Mouse (Mus musculus) heart, postnatal 10 days (tissue): ENCODE measurements around the gene Kcnma1. TPM values are rescaled to one million over a fixed set of nuclear protein-coding genes. Genes with fewer than 3 reads are reported as not detected.

Experiments used
- DNase-seq, 2 experiments: peaks; one replicate each; pipeline ENCODE4 v3.0.0; 2021
- intact Hi-C: fragments of 180-260 bp; cut with DNase I; formaldehyde crosslinking; loops from one replicate; pipeline ENCODE4 v1.15.1; 2025
- total RNA-seq, 2 experiments: library from RNA; stranded (reverse); gene quantifications; 2 replicates each; pipeline ENCODE4 v1.2.3; 2021

The Kcnma1 gene
- under 1 TPM; 0.41 to 0.87 TPM for total RNA-seq

DNA sequence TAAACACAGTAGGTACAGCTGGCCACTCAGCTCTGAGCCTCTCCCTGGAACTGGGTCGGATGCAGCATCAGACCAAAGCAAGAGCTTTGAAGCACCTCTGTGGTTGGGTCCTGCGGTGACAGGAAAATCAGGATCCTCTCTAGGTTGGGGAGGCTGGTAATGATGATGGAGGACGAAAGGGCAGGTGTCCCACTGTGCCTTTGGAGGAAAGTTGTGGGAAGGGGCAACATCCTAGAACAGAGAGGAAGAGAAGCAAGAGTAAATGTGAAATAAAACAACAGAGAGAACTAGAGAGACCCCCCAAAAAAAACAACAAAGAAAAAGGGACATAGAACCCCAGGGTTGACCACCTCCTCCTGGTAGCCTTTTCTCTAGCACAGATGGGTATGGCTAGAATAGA lies at the start of gene Kcnma1:
Gene Kcnma1 (minus strand): TSS at position 101 of the 400 bp plus-strand sequence.
- intact Hi-C loops: no loop called here
- no peak for DNase-seq

- peak in 1 of 2 experiments; percentile 9 for DNase-seq
- intact Hi-C loops: loop anchor here (2.0 kb wide), 1 partner anchor 269 kb away; no protein-coding TSS in a partner anchor
Measured at GRCm38 (mm10) chr14:24059747-24060146, 45.5 kb upstream of the Kcnma1 start.

GRCm38 (mm10) chr14:24059287-24059686 lies 45.0 kb upstream of the Kcnma1 start:
- intact Hi-C loops: loop anchor here (2.0 kb wide), 1 partner anchor 268 kb away; no protein-coding TSS in a partner anchor
- DNase-seq: no peak

- no peak for DNase-seq
- intact Hi-C loops: no loop called here
Measured at GRCm38 (mm10) chr14:24051821-24052220, 37.5 kb upstream of the Kcnma1 start.

DNA sequence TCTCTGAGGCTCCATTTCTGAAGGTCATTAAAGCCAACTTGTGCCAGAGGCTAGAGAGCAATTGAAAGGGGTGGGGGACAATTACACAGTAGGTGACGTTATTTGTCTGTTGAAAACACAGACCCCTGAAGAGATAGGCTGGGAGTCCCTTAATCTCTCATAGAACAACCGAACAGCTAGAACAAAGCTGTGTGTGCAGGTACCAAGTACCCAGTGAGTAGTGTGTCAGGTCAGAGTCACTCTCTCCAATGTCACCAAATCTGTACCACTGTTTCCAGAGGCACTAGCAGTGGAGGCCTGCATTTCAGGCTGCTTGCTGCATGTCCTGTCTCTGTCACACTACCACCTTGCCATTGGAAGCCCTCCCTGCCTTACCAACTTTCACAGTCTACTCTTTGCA lies 22.3 kb upstream of the Kcnma1 start:
- intact Hi-C loops: no loop called here
- no peak for DNase-seq

GRCm38 (mm10) chr14:24036208-24036535 lies 21.9 kb upstream of the Kcnma1 start:
- DNase-seq: no peak
- intact Hi-C loops: no loop called here

GRCm38 (mm10) chr14:24035486-24036207 lies 21.4 kb upstream of the Kcnma1 start:
- intact Hi-C loops: no loop called here
- DNase-seq: no peak

GRCm38 (mm10) chr14:24032876-24033389 lies 18.6 kb upstream of the Kcnma1 start:
- DNase-seq: no peak
- intact Hi-C loops: no loop called here

GRCm38 (mm10) chr14:24032201-24032600 lies 17.9 kb upstream of the Kcnma1 start:
- no peak for DNase-seq
- intact Hi-C loops: no loop called here

DNA sequence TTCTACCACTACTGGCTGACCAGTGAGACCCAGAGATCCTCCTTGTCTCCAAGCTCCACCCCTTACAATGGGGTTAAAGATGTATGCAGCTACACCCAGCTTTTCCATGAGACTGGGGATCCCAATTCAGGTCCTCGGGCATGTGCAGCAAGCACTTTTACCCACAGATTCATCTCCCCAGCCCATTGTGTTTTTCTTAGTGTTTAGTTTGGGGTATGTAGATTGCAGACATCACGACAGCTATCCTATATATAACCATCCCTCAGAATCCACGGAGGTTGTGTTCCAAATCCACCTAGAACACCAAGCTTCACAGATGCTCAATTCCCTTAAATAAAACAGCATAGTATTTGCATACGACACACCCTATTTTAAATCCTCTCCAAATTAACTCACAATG lies 6.4 kb upstream of the Kcnma1 start:
- intact Hi-C loops: no loop called here
- no peak for DNase-seq

- intact Hi-C loops: loop anchor here (5.0 kb wide), 1 partner anchor 328 kb away; no protein-coding TSS in a partner anchor
- DNase-seq: no peak
Measured at GRCm38 (mm10) chr14:24009978-24010377, 4.3 kb downstream of the Kcnma1 start.

DNA sequence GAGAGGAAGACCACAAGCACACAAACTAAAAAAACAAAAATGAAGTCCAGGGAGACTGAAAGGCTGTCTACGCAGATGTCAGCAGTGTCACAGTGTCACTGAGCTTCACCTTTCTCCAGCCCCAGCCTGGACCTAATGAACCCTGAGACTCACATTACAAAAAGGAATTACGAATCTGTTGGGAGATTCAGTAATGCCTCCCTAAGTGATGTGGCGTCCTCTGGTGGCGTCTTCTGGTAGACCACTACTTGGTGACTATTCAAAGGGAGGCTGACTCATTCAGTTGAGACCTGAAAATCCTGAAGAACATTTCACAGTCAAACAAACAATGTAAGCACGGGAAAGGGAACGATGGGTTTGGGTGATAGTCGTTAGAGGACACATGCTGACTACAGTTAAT lies 6.0 kb downstream of the Kcnma1 start:
- intact Hi-C loops: loop anchor here (1.0 to 5.0 kb wide), 3 partner anchors 217 to 425 kb away; no protein-coding TSS in a partner anchor
- DNase-seq: peak; percentile 79 to 88

- no peak for DNase-seq
- intact Hi-C loops: loop anchor here (5.0 kb wide), 1 partner anchor 324 kb away; no protein-coding TSS in a partner anchor
Measured at GRCm38 (mm10) chr14:24006276-24006675, 8.0 kb downstream of the Kcnma1 start.

DNA sequence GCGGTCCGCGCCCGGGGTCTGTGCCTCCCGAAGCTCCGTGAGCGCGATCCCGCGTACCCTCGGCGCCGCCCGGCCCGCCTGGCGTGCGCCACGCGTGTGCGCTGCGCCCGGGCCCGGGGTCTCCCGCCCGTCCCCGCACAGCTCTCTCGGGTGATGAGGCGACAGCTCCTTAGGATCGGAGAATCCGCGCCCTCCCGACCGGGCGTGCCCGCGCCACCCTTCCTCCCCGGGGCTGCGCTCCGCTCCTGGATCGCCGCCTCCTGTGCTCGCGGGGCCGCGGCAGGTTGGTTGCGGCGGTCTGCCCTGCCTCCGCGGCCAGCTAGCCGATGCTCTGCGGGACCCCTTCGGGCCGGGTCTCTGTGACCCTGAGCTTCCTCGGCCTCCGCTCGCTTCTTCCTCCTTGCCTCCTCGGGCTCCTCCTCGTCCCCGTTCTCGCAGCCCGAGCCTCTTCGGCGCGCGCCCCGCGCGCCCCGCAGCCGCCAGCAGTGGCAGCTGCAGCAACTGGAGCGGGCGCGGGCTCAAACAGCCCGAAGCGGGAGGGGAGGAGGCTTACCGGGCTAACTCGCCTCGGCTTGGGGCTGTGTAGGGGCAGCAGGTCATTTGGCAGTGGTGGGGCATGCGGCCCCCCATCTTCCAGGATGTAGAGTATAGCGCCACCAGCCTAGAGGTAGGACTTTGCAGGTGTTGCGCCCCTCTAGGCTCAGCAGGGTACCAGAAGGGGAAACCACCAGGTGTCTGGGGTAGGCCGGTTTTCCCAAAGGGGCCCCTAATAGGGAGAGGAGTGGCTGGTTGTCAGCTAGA lies 9.6 kb downstream of the Kcnma1 start:
- intact Hi-C loops: loop anchor here (1.0 to 5.0 kb wide), 2 partner anchors 213 to 322 kb away; no protein-coding TSS in a partner anchor
- DNase-seq: peak; percentile 13 to 18

DNA sequence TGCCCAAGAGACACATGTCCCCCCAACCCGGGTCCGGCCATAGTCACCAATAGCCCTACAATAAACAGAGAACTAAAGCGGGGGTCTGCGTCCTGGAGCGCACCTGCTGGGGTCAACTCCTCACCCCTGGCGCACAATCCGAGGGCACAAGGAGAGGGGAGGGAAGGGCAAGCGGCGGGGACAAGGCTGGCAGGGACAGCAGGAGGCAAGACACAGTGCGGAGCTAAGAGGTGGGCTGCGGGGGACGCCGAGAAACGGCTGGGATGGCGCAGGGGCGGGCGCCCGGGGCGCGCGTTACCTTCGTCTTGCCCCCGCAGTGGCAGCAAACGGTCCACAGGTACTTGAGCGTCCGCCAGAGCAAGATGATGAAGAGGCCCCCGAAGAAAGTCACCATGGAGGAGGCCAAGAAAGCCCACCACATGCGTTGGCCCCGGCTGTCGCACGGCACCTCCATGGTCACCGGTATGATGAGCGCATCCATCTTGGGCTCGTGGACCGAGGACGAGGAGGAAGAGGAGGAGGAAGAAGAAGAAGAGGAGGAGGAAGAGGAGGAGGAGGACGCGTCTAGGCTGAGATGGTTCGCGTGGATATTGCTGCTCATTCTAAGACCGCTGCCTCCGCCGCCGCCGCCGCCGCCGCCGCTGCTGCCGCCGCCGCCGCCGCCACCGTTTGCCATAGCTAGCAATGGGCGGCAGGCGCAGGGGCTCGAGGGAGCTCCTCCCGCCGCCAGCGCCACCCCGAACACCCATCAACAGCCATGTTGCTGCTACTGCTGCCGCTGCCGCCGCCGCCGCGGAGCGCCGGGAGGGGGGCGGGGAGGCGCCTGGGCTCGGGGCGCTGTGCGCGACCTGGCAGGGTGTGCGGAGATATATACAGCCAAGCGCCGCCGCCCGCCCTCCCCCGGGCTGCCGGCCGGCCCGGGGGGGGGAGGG lies 10.6 kb downstream of the Kcnma1 start:
- intact Hi-C loops: loop anchor here (1.0 kb wide), 1 partner anchor 212 kb away; no protein-coding TSS in a partner anchor
- DNase-seq: peak in 1 of 2 experiments; percentile 13

GRCm38 (mm10) chr14:24002647-24003046 lies 11.6 kb downstream of the Kcnma1 start:
- no peak for DNase-seq
- intact Hi-C loops: no loop called here

GRCm38 (mm10) chr14:23997912-23998311 lies 16.4 kb downstream of the Kcnma1 start:
- DNase-seq: no peak
- intact Hi-C loops: no loop called here

- no peak for DNase-seq
- intact Hi-C loops: no loop called here
Measured at GRCm38 (mm10) chr14:23995831-23996230, 18.5 kb downstream of the Kcnma1 start.

DNA sequence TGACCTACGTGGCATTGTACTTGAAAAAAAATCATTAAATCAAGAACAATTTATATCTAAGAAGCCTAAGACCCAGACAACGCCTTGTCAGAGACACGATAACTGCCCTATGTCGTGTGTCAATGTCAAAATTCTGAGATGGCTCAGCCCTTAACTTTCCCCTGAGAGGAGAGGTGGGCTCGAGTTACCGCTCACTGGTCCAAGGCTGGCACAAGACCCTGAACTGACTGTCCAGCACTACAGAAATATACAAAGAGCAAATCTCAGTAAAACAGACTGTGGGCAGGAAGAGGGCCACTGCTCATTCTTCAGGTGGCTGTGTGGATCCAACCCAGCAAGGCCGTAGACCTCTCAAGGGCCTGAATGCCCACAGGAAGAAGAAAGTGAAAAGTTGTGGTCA lies 23.4 kb downstream of the Kcnma1 start:
- intact Hi-C loops: no loop called here
- DNase-seq: no peak

DNA sequence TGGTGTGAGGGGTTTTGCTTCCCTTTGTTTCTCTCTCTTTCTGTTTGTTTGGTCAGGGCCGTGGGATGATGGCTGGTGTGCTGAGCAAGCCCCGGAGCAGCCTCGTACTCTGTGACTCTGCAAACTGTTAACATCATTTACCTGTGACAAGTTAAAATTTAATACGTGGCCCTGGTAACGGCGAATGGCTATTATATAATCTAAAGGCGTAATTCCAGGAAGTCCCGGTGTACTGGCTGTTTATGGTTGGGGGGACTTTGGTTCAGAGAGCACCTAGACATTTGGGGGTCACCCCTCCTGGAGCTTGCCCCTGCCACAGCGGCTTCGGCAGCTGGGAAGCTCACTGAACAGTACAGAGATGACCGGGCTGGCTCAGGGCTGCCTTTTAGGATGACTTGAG lies 24.6 kb downstream of the Kcnma1 start:
- intact Hi-C loops: no loop called here
- no peak for DNase-seq
